Mouse (Mus musculus): ENCODE results near the gene Usp20.

GRCm38 (mm10) chr2:31057549-31058177 lies 75.6 kb downstream of the Usp20 start:
- TF ChIP-seq CTCF (conservative IDR thresholded peaks at IDR 0.05; ENCODE audit: insufficient read depth, insufficient read length, low read depth, low read length) (no peak), POLR2A (IDR thresholded peaks at IDR 0.05; ENCODE audit: low read depth, low read length) (no peak)

Measured in kidney, adult 2 months (tissue).